Mouse (Mus musculus) bone marrow macrophage, adult 2 months (primary cell): Measurements from ENCODE around the gene Nckap1l.

Source experiments
- CTCF ChIP-seq: IDR thresholded peaks from 2 replicates; pipeline ENCODE4 v1.5.1; 2012; ENCODE audit warnings: low read depth, mild to moderate bottlenecking, low read length, moderate library complexity
- POLR2A ChIP-seq: IDR thresholded peaks from 2 replicates; pipeline ENCODE4 v1.6.1; 2012; ENCODE audit warnings: mild to moderate bottlenecking, low read depth, low read length, borderline replicate concordance

DNA sequence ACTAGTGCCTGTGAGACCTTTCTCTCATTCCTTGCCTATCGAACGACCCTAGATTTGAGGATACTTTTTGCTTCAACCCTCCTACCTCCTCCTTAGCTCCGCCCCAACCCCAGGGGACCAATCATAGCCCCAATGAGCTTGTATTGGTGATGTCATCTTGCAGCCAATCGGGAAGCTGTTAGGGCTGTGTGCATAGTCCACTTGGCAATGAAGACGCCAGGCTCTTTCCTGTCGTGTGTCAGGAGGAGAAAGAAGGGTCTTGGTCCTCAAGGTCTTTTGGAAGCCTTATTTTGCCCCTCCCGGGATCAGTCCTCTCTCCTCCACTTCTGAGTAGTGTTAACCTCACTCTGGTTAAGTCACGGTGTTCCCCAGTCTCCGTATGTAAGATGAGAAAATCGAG lies 60.5 kb downstream of the Nckap1l start:
- no peak for TF ChIP-seq CTCF
- no peak for TF ChIP-seq POLR2A
